Mouse (Mus musculus) heart, postnatal 0 days (tissue): ENCODE results near the gene 4833439L19Rik. TPM values are rescaled to one million over a fixed set of nuclear protein-coding genes. Genes with fewer than 3 reads are reported as not detected.
A peak's percentile ranks its signal among the peaks of the same experiment; 100 is the strongest.

ENCODE experiments used
- ATAC-seq: fragments of 200-750 bp; cut with Nextera tagmentation; 2 replicates; pipeline ENCODE4 v1.8.0; 2017; ENCODE audit warnings: low read depth, moderate number of reproducible peaks, moderate library complexity; ENCODE audit not compliant: insufficient read depth
- DNase-seq: peaks from one replicate; pipeline ENCODE4 v3.0.0-alpha.2; 2016; ENCODE audit warnings: low spot score
- H3K27ac ChIP-seq: fragments of 300-500 bp; sonication (generic); 2 replicates; pipeline ENCODE4 v1.5.1; 2014; ENCODE audit warnings: low read depth, mild to moderate bottlenecking
- H3K27me3 ChIP-seq: fragments of 300-500 bp; sonication (generic); 2 replicates; pipeline ENCODE4 v1.6.1; 2014; ENCODE audit warnings: low read length, mixed read lengths; ENCODE audit not compliant: control insufficient read depth, insufficient read depth
- H3K36me3 ChIP-seq: fragments of 300-500 bp; sonication (generic); replicated peaks from 2 replicates; pipeline ENCODE4 v1.6.1; 2014; ENCODE audit warnings: low read length, mixed read lengths; ENCODE audit not compliant: control insufficient read depth, insufficient read depth
- H3K4me1 ChIP-seq: fragments of 300-500 bp; sonication (generic); 2 replicates; pipeline ENCODE4 v1.6.1; 2014; ENCODE audit warnings: antibody characterized with exemption; ENCODE audit not compliant: control insufficient read depth, insufficient read depth
- H3K4me2 ChIP-seq: fragments of 300-500 bp; sonication (generic); 2 replicates; pipeline ENCODE4 v1.6.1; 2014; ENCODE audit warnings: low read depth, mild to moderate bottlenecking, low read length, moderate library complexity
- H3K4me3 ChIP-seq: fragments of 300-500 bp; sonication (generic); 2 replicates; pipeline ENCODE4 v1.5.1; 2014; ENCODE audit warnings: low read depth, low read length
- H3K9ac ChIP-seq: fragments of 300-500 bp; sonication (generic); replicated peaks from 2 replicates; pipeline ENCODE4 v1.6.1; 2014; ENCODE audit warnings: low read depth, low read length, mixed read lengths
- H3K9me3 ChIP-seq: fragments of 300-500 bp; sonication (generic); replicated peaks from 2 replicates; pipeline ENCODE4 v1.6.1; 2016; ENCODE audit warnings: low read length; ENCODE audit not compliant: control insufficient read depth
- CTCF ChIP-seq: IDR thresholded peaks from 2 replicates; pipeline ENCODE4 v1.5.1; 2016; ENCODE audit warnings: antibody characterized with exemption, control low read depth, low read depth
- EP300 ChIP-seq: IDR thresholded peaks from 2 replicates; pipeline ENCODE4 v1.6.1; 2016; ENCODE audit warnings: antibody characterized with exemption, low read depth
- WGBS: fragments of 180-500 bp; shearing (Covaris S2); extraction: QIAGEN DNeasy Blood & Tissue Kit; methylation state at CpG from one replicate; pipeline ENCODE4 v1.1.7; 2014; 5-methylcytosine and 5-hydroxymethylcytosine counted together
- polyA plus RNA-seq: library from polyadenylated mRNA; unstranded; fragments of >200 nt; fragmentation: Nextera tagmentation; extraction: Ambion mirVana; gene quantifications from 2 replicates; pipeline ENCODE4 v1.2.1, GENCODE M21; 2015
- total RNA-seq: library from RNA; depleted of rRNA; stranded (reverse); fragments of >200 nt; gene quantifications from 2 replicates; pipeline ENCODE4 v1.2.3, GENCODE M21; 2014; ENCODE audit warnings: low replicate concordance

Gene 4833439L19Rik
- total and polyA plus RNA-seq, 2 experiments from 2014 or later = 106 to 110 TPM

DNA sequence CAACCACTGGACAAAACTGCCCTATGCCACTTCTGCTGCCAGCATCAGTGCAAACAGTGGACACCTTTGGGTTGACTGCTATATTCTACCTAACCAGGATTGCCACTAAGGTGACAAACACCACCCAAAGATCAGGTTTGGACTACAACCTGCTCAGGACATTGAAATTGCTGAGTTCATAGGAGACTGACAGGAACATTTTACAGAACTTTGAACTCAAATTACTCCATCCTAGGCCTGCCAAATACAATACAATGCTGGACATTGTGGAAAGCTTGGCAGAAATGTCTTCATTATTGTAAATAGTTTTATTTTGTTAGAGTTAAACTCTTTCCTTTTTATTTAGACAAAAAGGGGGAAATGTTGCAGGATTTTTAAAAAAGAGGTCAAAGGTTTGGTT lies 44.1 kb downstream of the 4833439L19Rik start:
- Histone ChIP-seq H3K27ac (no peak overlapping the region), H3K4me2 (no peak overlapping the region), H3K27me3 (no peaks in the 10 kb centered on the region), H3K4me1 (no peaks in the 10 kb centered on the region), H3K4me3 (no peak overlapping the region), H3K9me3 (peaks cover 2% of the 10 kb centered on the region; the same call in 1 of the 2 replicates), H3K9ac (no peak overlapping the region), H3K36me3 (peaks cover 16% of the 10 kb centered on the region)
- no peak for ATAC-seq
- no peak for DNase-seq
- TF ChIP-seq CTCF = no peak

DNA sequence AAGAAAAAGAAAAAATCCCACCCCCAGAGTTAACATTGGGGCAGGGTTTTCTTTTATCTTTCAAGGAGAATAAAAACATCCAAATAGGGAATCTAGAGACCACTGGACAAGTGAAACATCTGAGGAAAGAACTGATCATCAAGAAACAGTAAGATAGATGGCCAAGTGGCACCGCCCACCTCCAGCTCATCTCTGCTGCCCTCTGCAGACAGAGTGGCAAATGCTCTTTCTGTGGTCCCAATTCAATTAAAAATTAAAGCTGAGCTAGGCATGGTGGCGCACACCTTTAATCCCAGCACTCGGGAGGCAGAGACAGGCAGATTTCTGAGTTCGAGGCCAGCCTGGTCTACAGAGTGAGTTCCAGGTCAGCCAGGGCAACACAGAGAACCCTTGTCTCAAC lies 45.0 kb downstream of the 4833439L19Rik start:
- DNase-seq (no peak), ATAC-seq (no peak)
- peaks cover 9% of the 10 kb centered on the region; the same call in 1 of the 2 replicates for H3K9me3 ChIP-seq
- no peaks in the 10 kb centered on the region for H3K4me1 ChIP-seq
- H3K4me3 ChIP-seq = no peak overlapping the region
- 91% methylated on average over 4 of the region's 4 CpGs for WGBS
- no peak overlapping the region for H3K27ac ChIP-seq
- H3K36me3 ChIP-seq = peaks cover 6% of the 10 kb centered on the region; the same call in 1 of the 2 replicates
- no peak overlapping the region for H3K4me2 ChIP-seq
- TF ChIP-seq CTCF = peak; percentile 17; the same call in 1 of the 2 replicates
- TF ChIP-seq EP300 = no peak
- H3K9ac ChIP-seq = no peak overlapping the region
- no peaks in the 10 kb centered on the region for H3K27me3 ChIP-seq

DNA sequence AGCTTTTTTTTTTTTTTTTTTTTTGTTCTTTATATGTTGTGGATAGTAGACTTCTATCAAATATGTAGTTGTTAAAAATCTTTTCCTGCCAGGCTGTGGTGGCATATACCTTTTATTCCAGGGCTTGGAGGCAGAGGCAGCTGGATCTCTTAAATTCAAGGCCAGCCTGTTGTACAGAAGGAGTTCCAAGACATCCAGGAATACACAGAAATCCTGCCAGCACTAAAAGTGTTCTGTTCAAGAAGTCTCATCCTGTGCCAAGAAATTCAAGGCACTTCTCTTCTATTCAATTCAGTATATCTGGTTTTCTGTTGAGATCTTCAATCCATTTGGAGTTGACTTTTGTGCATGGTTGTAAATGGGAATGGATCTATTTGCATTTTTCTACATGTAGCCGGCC lies 59.3 kb downstream of the 4833439L19Rik start:
- DNase-seq (no peak), ATAC-seq (no peak)
- H3K36me3 ChIP-seq = no peaks in the 10 kb centered on the region
- H3K27ac ChIP-seq = no peak overlapping the region
- WGBS = 95% methylated on average over 1 of the region's 1 CpGs
- H3K4me3 ChIP-seq = no peak overlapping the region
- H3K4me2 ChIP-seq = no peak overlapping the region
- TF ChIP-seq CTCF (no peak), EP300 (no peak)
- H3K27me3 ChIP-seq = no peaks in the 10 kb centered on the region
- H3K9ac ChIP-seq = no peak overlapping the region
- H3K4me1 ChIP-seq = peaks cover 10% of the 10 kb centered on the region; the same call in 1 of the 2 replicates
- no peaks in the 10 kb centered on the region for H3K9me3 ChIP-seq

DNA sequence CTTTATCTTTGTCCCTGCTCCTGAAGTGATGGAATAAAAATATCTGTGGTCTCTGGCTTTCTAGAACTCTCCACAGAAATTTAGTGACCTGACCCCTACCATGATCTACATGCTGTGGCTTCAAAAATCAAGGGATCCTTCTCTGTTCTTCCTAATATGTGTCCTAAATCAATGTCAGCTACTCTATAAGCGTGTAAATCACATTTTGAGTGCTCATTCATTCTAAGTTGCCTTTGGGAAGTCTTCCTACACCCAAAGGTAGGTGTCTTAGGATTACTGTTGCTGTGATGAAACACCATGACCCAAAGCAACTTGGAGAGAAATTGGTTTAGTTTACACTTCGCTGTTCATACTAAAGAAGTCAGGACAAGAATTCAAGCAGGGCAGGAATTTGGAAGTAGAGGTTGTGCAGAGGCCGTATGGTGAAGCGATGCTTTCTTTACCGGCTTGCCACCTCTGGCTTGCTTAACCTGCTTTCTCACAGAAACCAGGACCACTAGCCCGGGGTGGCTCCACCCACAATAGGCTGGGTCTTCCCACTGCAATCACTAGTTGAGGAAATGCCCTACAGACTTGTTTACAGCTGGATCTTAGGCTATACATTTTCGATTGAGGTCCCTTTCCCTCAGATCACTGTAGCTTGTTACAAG lies 60.5 kb downstream of the 4833439L19Rik start:
- WGBS = 64% methylated on average over 7 of the region's 7 CpGs
- TF ChIP-seq CTCF = no peak
- no peak for TF ChIP-seq EP300
- Histone ChIP-seq H3K27me3 (no peaks in the 10 kb centered on the region), H3K9ac (peak overlapping the region; percentile 60), H3K4me2 (peak overlapping the region; percentile 79), H3K27ac (no peak overlapping the region), H3K36me3 (no peaks in the 10 kb centered on the region), H3K4me1 (peaks cover 10% of the 10 kb centered on the region; the same call in 1 of the 2 replicates), H3K4me3 (peak overlapping the region; percentile 57), H3K9me3 (no peaks in the 10 kb centered on the region)
- DNase-seq = no peak
- ATAC-seq = no peak

DNA sequence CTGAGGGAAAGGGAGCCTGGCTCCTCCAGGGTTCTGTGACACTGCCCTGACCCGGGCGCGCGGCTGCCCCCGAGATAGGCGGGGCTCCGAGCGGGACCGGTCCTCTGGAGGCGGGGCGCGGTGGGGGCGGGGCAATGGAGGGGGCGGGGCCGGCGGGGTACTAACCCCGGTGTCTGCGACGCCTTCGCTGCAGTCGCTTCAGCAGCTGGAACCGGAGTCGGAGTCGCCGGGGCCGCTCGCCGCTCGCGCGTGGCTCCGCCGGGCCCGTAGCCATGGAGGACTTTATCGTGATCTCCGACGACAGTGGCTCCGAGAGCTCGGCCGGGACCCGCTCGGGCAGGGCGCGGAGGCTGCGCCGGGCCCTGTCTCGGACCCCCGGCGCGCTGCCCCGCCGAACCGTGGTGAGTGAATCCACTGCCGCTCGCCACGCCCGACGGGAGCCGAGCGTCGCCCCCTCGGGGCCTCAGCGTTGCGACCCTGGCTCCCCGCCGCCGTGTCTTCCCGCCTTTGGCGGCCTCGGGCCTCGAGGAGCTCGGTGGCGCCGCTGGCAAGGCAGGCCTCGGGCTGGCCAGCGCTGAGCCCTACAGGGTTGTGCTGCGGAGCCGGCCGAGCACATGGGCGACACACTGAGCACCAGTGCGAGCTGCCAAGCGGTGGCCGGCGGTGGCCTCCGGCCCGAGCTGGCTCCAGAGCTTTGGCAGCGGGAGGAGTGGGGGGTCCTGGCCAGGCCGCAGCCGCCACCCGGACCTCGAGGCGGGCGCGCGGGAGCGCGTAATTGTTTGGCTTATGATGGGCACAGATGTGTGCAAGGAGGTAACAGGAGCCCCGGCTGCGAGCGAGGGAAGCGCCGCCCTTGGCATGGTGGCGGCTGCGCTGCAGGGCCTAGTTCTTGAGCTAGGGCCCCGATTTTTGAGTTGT lies 61.4 kb downstream of the 4833439L19Rik start, which contains the start of gene Simc1:
Gene Simc1 (plus strand): TSS at position 176 of the 918 bp plus-strand sequence.
- TF ChIP-seq EP300 (no peak), CTCF (no peak)
- H3K9me3 ChIP-seq = no peaks in the 10 kb centered on the region
- H3K27ac ChIP-seq = 0 out of 2 replicates have a peak within 1 kb of the TSS, but pooled peaks have one; percentile 9
- H3K4me1 ChIP-seq = peaks cover 10% of the 10 kb centered on the region; the same call in 1 of the 2 replicates
- peak within 1 kb of the TSS; percentile 60 for H3K9ac ChIP-seq
- H3K27me3 ChIP-seq = no peaks in the 10 kb centered on the region
- under 1% methylated on average over 87 of the region's 105 CpGs for WGBS
- H3K4me2 ChIP-seq = peak within 1 kb of the TSS; percentile 79
- peak within 1 kb of the TSS; percentile 57 for H3K4me3 ChIP-seq
- peak; percentile 25 for DNase-seq
- H3K36me3 ChIP-seq = no peaks in the 10 kb centered on the region
- ATAC-seq = peak; percentile 90
